Mouse (Mus musculus): ENCODE data around the gene Zfp963. TPM values are rescaled to one million over a fixed set of nuclear protein-coding genes. Genes with fewer than 3 reads are reported as not detected.

Zfp963 gene
- polyA plus RNA-seq, 1 experiment from 2014 or later: 7.4 TPM

DNA sequence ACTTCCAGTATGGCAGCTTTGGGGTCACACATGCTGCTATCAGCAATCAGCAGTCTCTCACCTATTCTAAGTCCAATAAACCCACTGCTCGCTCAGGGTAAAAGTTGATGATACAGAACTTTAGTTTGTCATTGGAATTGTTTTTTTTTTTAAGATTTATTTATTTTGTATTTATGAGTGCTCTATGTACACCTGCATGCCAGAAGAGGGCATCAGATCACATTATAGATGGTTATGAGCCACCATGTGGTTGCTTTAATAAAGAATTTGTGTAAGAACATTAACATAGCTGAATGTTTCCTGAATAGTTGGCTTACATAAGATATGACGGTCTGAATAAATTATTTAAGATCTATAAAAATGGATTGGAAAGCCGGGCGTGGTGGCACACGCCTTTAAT is 8.5 kb upstream of the Zfp963 start:
- Histone ChIP-seq H3K27me3 (ENCODE audit: control insufficient read depth, insufficient read depth, low read length) (no peaks in the 10 kb centered on the region), H3K36me3 (replicated peaks; ENCODE audit: control insufficient read depth, insufficient read depth) (peaks cover 61% of the 10 kb centered on the region), H3K27ac (no peak overlapping the region), H3K9ac (no peak overlapping the region), H3K4me2 (replicated peaks) (no peak overlapping the region), H3K4me3 (replicated peaks; ENCODE audit: low read length) (no peak overlapping the region), H3K4me1 (replicated peaks; ENCODE audit: control insufficient read depth, insufficient read depth, low read length) (no peaks in the 10 kb centered on the region), H3K9me3 (ENCODE audit: control insufficient read depth, low read length) (no peaks in the 10 kb centered on the region)
- no peak for ATAC-seq (ENCODE audit: low FRiP score)
- no peak for DNase-seq (ENCODE audit: low spot score)
- WGBS: 94% methylated on average over 5 of the region's 5 CpGs

DNA sequence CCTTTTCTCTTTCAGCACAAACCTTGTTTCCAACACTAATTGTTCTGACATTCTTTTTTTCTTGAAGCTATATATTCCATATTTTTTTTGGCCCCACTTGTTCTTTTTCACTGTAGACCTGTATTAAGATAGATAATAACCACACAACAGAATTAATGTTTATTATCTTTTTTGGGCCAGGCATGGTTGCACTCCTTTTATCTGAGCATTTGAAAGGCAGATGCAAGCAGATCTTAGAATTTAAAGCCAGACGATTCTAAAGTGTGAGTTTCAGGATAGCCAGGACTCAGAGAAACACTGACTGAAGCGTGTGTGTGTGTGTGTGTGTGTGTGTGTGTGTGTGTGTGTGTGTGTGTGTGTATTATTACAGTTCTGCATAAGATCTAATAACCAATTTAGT is 2.7 kb upstream of the Zfp963 start:
- peaks cover 18% of the 10 kb centered on the region for H3K36me3 ChIP-seq (replicated peaks; ENCODE audit: control insufficient read depth, insufficient read depth)
- DNase-seq (ENCODE audit: low spot score) (no peak), ATAC-seq (ENCODE audit: low FRiP score) (no peak)
- no peaks in the 10 kb centered on the region for H3K27me3 ChIP-seq (ENCODE audit: control insufficient read depth, insufficient read depth, low read length)
- no peak overlapping the region for H3K4me3 ChIP-seq (replicated peaks; ENCODE audit: low read length)
- no peak overlapping the region for H3K4me2 ChIP-seq (replicated peaks)
- no peak overlapping the region for H3K9ac ChIP-seq
- H3K9me3 ChIP-seq (ENCODE audit: control insufficient read depth, low read length): no peaks in the 10 kb centered on the region
- no peak overlapping the region for H3K27ac ChIP-seq
- H3K4me1 ChIP-seq (replicated peaks; ENCODE audit: control insufficient read depth, insufficient read depth, low read length): peaks cover 4% of the 10 kb centered on the region
- WGBS: 93% methylated on average over 2 of the region's 2 CpGs

DNA sequence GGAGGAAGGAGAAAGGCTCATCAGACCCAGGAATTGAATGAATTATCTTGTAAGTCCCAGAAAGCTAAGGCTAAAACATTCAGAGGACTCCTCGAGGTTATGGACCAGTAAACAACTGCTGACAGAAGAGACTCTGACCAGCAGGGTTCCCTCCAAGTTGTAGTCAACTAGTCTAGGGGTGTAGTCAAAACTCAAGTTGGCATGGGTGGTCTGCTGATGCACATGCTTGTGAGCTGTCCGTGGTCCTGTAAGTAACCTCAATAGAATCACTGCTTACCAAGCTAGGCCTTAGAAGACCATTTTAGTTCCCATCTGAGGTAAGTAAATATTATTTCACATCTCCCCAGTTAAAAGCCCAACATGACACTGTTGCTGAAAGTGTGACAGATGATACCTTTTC is 8.5 kb downstream of the Zfp963 start:
- H3K27ac ChIP-seq: no peak overlapping the region
- no peaks in the 10 kb centered on the region for H3K27me3 ChIP-seq (ENCODE audit: control insufficient read depth, insufficient read depth, low read length)
- H3K9me3 ChIP-seq (ENCODE audit: control insufficient read depth, low read length): no peaks in the 10 kb centered on the region
- WGBS: 81% methylated on average over 2 of the region's 2 CpGs
- ATAC-seq (ENCODE audit: low FRiP score): no peak
- no peak overlapping the region for H3K4me2 ChIP-seq (replicated peaks)
- DNase-seq (ENCODE audit: low spot score): no peak
- H3K4me1 ChIP-seq (replicated peaks; ENCODE audit: control insufficient read depth, insufficient read depth, low read length): no peaks in the 10 kb centered on the region
- no peak overlapping the region for H3K4me3 ChIP-seq (replicated peaks; ENCODE audit: low read length)
- H3K9ac ChIP-seq: no peak overlapping the region
- peaks cover 26% of the 10 kb centered on the region for H3K36me3 ChIP-seq (replicated peaks; ENCODE audit: control insufficient read depth, insufficient read depth)

DNA sequence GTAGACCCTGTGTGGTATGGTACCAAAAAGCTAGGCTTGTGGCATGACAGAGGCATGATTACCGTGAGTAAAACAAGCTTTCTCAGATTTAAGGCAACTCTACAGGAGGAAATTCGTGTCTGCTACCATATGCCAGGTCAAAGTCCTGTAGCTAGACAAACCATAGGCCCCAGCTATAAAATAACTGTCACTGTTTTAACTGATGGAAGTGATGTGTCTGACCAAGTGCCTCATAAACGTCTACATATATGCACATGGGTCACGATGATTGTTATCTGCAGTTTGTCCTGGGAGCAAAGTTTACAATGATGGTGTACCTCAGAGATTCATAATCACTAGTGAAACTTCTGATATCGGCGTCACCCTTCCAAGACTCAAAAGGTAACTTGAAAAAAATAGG is 9.0 kb downstream of the Zfp963 start:
- Histone ChIP-seq H3K9me3 (ENCODE audit: control insufficient read depth, low read length) (no peaks in the 10 kb centered on the region), H3K27me3 (ENCODE audit: control insufficient read depth, insufficient read depth, low read length) (no peaks in the 10 kb centered on the region), H3K27ac (no peak overlapping the region), H3K4me3 (replicated peaks; ENCODE audit: low read length) (no peak overlapping the region), H3K36me3 (replicated peaks; ENCODE audit: control insufficient read depth, insufficient read depth) (peaks cover 26% of the 10 kb centered on the region), H3K4me2 (replicated peaks) (no peak overlapping the region), H3K9ac (no peak overlapping the region), H3K4me1 (replicated peaks; ENCODE audit: control insufficient read depth, insufficient read depth, low read length) (no peaks in the 10 kb centered on the region)
- no peak for DNase-seq (ENCODE audit: low spot score)
- no peak for ATAC-seq (ENCODE audit: low FRiP score)
- WGBS: 90% methylated on average over 6 of the region's 6 CpGs

DNA sequence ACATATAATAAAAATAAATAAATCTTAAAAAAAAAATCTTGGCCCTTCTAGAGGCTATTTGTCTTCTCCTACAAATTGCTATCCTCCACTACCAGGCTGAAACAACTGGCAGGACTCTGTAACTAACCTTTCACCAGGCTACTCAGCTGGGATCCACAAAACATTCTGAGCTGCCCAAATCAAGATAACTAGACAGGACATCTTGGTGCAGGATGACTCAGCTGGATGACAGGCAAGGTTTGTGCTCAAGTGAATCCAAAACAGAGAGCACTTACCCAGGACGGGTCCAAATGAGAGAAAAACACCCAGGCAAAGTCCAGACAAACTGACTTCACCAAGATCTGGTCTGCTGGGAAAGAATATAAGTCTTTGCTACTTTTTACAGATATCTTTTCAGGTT is 14.3 kb downstream of the Zfp963 start:
- H3K9ac ChIP-seq: no peak overlapping the region
- WGBS: 94% methylated on average over 1 of the region's 1 CpGs
- ATAC-seq (ENCODE audit: low FRiP score): no peak

DNA sequence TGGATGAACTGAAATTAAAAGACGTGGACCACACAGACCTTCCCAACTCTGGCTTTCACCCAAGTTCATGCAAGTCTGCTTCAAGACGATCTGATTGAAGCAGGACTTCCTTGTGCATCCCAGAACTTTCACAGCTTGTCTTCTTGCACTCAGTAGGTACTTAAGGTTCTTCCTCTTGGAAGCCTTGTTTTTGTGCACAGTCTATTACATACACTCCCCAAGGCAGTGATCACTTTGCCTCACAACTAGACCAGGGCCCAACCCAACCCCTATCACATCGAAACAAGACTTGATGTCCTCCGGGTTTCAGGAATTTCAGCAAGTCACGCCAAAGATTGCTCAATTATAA is 32.6 kb downstream of the Zfp963 start:
- DNase-seq (ENCODE audit: low spot score) (no peak), ATAC-seq (ENCODE audit: low FRiP score) (no peak; the same call in 1 of the 2 replicates)
- Histone ChIP-seq H3K36me3 (replicated peaks; ENCODE audit: control insufficient read depth, insufficient read depth) (peaks cover 5% of the 10 kb centered on the region; the same call in 1 of the 2 replicates), H3K4me1 (replicated peaks; ENCODE audit: control insufficient read depth, insufficient read depth, low read length) (peaks cover 14% of the 10 kb centered on the region), H3K4me2 (replicated peaks) (peak overlapping the region; percentile 57), H3K4me3 (replicated peaks; ENCODE audit: low read length) (peak overlapping the region; percentile 92), H3K27me3 (ENCODE audit: control insufficient read depth, insufficient read depth, low read length) (no peaks in the 10 kb centered on the region), H3K27ac (peak overlapping the region; percentile 44), H3K9me3 (ENCODE audit: control insufficient read depth, low read length) (no peaks in the 10 kb centered on the region), H3K9ac (peak overlapping the region; percentile 4; the same call in 1 of the 2 replicates)
- WGBS: 44% methylated on average over 5 of the region's 5 CpGs

More for the DNA sequence above, 14.3 kb downstream of the Zfp963 start:
- Histone ChIP-seq H3K27ac (no peak overlapping the region), H3K9me3 (ENCODE audit: control insufficient read depth, low read length) (no peaks in the 10 kb centered on the region), H3K4me3 (replicated peaks; ENCODE audit: low read length) (no peak overlapping the region), H3K4me1 (replicated peaks; ENCODE audit: control insufficient read depth, insufficient read depth, low read length) (no peaks in the 10 kb centered on the region), H3K36me3 (replicated peaks; ENCODE audit: control insufficient read depth, insufficient read depth) (no peaks in the 10 kb centered on the region), H3K4me2 (replicated peaks) (no peak overlapping the region), H3K27me3 (ENCODE audit: control insufficient read depth, insufficient read depth, low read length) (no peaks in the 10 kb centered on the region)
- no peak for DNase-seq (ENCODE audit: low spot score)

DNA sequence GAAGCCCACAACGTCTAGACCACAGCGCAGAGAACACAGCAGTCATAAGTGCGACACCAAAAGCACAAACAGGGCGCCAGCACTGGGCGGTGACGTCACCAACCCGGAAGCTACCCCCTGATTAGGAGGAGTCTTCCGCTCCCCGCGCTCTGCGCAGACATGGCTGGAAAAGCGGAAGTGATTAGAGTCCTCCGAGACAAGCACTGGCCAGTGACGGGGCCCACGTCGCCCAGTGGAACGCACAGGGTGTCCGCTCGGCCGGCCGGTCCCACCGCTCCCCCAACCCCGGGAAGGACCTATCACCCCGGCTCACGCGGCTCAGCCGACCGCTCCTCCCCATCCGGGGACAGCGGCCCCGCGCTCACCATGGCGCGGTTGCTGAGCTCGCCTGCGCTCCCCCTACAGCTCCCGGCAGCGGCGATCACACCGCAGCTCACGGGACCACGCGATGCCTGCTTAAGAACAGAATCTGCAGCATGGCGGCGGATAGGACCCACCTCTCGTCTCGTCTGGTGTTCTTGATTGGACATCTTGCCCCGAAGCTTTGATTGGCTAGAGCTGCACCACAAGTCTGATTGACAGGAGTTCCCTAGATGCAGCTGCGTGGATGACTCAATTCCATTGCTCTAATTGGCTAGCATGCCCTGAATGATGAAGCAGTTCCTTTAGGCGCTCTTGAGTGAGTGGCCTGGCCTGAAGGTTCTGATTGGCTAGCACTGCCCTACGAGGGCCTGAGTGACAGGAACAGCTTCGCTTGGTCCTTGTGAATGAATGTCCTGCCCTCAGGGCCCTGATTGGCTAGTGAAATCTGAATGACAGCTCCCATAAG is 33.2 kb downstream of the Zfp963 start:
- Histone ChIP-seq H3K36me3 (replicated peaks; ENCODE audit: control insufficient read depth, insufficient read depth) (peaks cover 11% of the 10 kb centered on the region), H3K4me3 (replicated peaks; ENCODE audit: low read length) (peak overlapping the region; percentile 92), H3K9me3 (ENCODE audit: control insufficient read depth, low read length) (no peaks in the 10 kb centered on the region), H3K27me3 (ENCODE audit: control insufficient read depth, insufficient read depth, low read length) (no peaks in the 10 kb centered on the region), H3K9ac (peak overlapping the region; percentile 97), H3K4me2 (replicated peaks) (peak overlapping the region; percentile 57), H3K4me1 (replicated peaks; ENCODE audit: control insufficient read depth, insufficient read depth, low read length) (peaks cover 14% of the 10 kb centered on the region), H3K27ac (peak overlapping the region; percentile 100)
- ATAC-seq (ENCODE audit: low FRiP score) (peak; percentile 99), DNase-seq (ENCODE audit: low spot score) (peak; percentile 96)
- WGBS: 0% methylated on average over 52 of the region's 52 CpGs

DNA sequence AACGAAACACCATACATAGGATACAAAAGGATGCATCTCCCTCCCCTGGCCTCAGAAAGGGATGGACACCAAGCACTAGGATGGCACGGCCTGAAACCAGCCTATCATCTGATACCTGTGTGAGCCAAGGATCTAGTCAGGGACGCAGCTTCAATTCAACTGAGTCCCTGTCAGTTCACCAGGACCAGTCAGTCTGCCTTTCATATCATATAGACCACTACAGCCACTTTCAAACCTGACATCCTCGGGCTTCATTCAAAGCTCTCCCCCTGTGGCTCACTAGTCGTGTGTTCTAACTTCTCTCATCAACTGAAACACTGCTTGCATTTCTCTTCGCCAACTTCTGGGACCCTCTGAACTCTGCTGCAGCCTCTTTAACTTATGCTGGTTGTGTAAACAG is 34.4 kb downstream of the Zfp963 start:
- WGBS: 84% methylated on average over 6 of the region's 6 CpGs
- H3K36me3 ChIP-seq (replicated peaks; ENCODE audit: control insufficient read depth, insufficient read depth): peaks cover 15% of the 10 kb centered on the region
- peak overlapping the region; percentile 92; the same call in 1 of the 2 replicates for H3K4me3 ChIP-seq (replicated peaks; ENCODE audit: low read length)
- ATAC-seq (ENCODE audit: low FRiP score) (no peak), DNase-seq (ENCODE audit: low spot score) (no peak)
- H3K4me1 ChIP-seq (replicated peaks; ENCODE audit: control insufficient read depth, insufficient read depth, low read length): peaks cover 14% of the 10 kb centered on the region
- no peak overlapping the region for H3K27ac ChIP-seq
- H3K9ac ChIP-seq: peak overlapping the region; percentile 97; the same call in 1 of the 2 replicates
- H3K27me3 ChIP-seq (ENCODE audit: control insufficient read depth, insufficient read depth, low read length): no peaks in the 10 kb centered on the region
- H3K9me3 ChIP-seq (ENCODE audit: control insufficient read depth, low read length): no peaks in the 10 kb centered on the region
- H3K4me2 ChIP-seq (replicated peaks): peak overlapping the region; percentile 57

DNA sequence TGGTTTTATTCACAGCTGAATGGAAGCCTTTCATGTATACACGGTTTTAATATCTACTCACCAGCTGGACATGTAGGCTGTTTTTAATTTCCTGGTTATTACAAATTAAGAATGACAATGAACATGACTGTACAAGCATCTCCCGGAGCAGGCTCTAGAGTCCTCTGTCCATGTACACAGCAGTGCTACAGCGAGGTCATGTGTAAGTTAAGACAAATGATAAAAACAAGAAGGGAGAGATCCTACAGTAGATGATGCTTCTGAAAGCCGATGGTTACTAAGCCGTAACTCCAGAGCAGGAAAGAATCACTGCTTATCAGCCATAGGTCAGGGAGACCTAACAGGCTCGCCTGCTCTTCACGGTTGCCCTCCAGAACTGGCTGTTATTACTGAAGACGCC is 36.3 kb downstream of the Zfp963 start:
- Histone ChIP-seq H3K4me3 (replicated peaks; ENCODE audit: low read length) (no peak overlapping the region), H3K4me1 (replicated peaks; ENCODE audit: control insufficient read depth, insufficient read depth, low read length) (peaks cover 14% of the 10 kb centered on the region), H3K27ac (no peak overlapping the region), H3K9ac (no peak overlapping the region), H3K27me3 (ENCODE audit: control insufficient read depth, insufficient read depth, low read length) (no peaks in the 10 kb centered on the region), H3K36me3 (replicated peaks; ENCODE audit: control insufficient read depth, insufficient read depth) (peaks cover 33% of the 10 kb centered on the region), H3K4me2 (replicated peaks) (no peak overlapping the region), H3K9me3 (ENCODE audit: control insufficient read depth, low read length) (no peaks in the 10 kb centered on the region)
- WGBS: 93% methylated on average over 8 of the region's 8 CpGs
- ATAC-seq (ENCODE audit: low FRiP score) (no peak), DNase-seq (ENCODE audit: low spot score) (no peak)

All from hindbrain, embryonic 14.5 days (tissue).